Mouse (Mus musculus): Measurements from ENCODE around the gene Srgap3.

DNA sequence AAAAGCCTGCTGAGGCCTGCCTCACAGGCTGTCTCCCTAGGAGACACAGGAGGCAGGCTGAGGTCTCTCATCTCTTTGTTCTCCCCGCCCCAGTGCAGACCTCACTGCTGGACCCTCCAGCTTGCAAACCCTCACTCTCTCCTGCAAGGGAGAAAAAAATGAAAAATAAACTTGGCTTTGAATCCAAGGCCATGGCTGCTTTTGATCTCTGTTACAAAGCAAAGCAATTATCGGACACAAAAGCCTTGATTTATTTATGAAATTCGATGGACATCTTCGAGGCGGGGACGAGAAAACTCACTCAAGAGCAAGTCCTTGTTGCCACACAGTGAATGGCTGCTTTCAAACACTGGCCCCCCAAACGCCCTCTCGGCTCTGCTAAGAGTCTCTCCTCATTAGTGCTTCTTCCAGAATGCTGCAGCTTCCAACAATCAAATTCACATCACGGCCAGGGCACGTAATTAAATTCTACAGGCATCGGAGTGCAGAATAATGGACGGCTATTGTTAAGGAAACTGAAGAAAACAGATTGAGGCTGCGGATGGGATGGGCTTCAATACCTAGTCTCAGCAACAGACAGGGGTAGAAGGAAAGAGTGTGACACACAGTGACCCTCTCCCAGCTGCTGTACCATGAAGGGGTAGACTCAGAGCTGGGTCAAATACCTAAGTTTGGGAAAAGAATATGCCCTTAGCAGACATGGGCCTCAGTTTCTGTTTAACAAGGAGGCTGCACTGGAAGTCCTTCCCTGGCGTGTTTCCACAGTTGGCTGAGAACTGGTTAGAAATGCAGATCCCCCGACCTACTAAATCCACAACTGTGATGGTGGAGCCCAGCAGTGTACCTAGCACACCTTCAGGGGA lies 137.2 kb downstream of the Srgap3 start:
- no peak for TF ChIP-seq POLR2A (IDR thresholded peaks at IDR 0.05; ENCODE audit: control insufficient read depth, low read depth, low read length)
- TF ChIP-seq CTCF (IDR thresholded peaks at IDR 0.05; ENCODE audit: control insufficient read depth, insufficient read depth, insufficient replicate concordance, low read depth, low read length), result no peak
